Mouse (Mus musculus) spleen, adult 2 months (tissue): ENCODE results near the gene Pop7. TPM values are rescaled to one million over a fixed set of nuclear protein-coding genes. Genes with fewer than 3 reads are reported as not detected.

Source experiments
- DNase-seq, 2 experiments: peaks; one replicate each; pipeline versions ENCODE4 v3.0.0 to v3.0.0-alpha.2; 2012 to 2021; ENCODE audit warnings: low spot score in 2 of 2, low read depth in 1 of 2
- H3K27ac ChIP-seq: fragments of 200-500 bp; 2 replicates; pipeline ENCODE4 v1.5.1; 2012; ENCODE audit warnings: low read length, inconsistent platforms; ENCODE audit not compliant: insufficient read depth
- H3K27me3 ChIP-seq: fragments of 200-500 bp; 2 replicates; pipeline ENCODE4 v1.6.1; 2012; ENCODE audit warnings: mild to moderate bottlenecking, moderate library complexity, low read length, inconsistent platforms; ENCODE audit not compliant: control insufficient read depth, insufficient read depth
- H3K36me3 ChIP-seq: fragments of 200-500 bp; 2 replicates; pipeline ENCODE4 v1.6.1; 2012; ENCODE audit warnings: mild to moderate bottlenecking, low read length, inconsistent platforms; ENCODE audit not compliant: control insufficient read depth, insufficient read depth
- H3K4me1 ChIP-seq: fragments of 200-500 bp; 2 replicates; pipeline ENCODE4 v1.6.1; 2011; ENCODE audit warnings: inconsistent platforms; ENCODE audit not compliant: control insufficient read depth, insufficient read depth, insufficient read length
- H3K4me3 ChIP-seq: fragments of 200-500 bp; 2 replicates; pipeline ENCODE4 v1.5.1; 2011; ENCODE audit warnings: mild to moderate bottlenecking, inconsistent platforms; ENCODE audit not compliant: insufficient read depth, insufficient read length; ENCODE audit errors: extremely low read depth
- CTCF ChIP-seq: fragments of 200-500 bp; IDR thresholded peaks from 2 replicates; pipeline ENCODE4 v1.5.1; 2011; ENCODE audit warnings: mild to moderate bottlenecking, inconsistent platforms; ENCODE audit not compliant: insufficient read depth, insufficient read length, insufficient replicate concordance; ENCODE audit errors: extremely low read depth
- POLR2A ChIP-seq: fragments of 200-500 bp; IDR thresholded peaks from 2 replicates; pipeline ENCODE4 v1.6.1; 2011; ENCODE audit warnings: low read depth, low read length, inconsistent platforms
- WGBS: fragments of 180-500 bp; shearing (Covaris S2); methylation state at CpG from one replicate; pipeline ENCODE4 v1.1.7; 2018; 5-methylcytosine and 5-hydroxymethylcytosine counted together
- polyA plus RNA-seq: library from polyadenylated mRNA; depleted of rRNA; stranded (reverse); fragments of >200 nt; gene quantifications from 2 replicates; pipeline ENCODE4 v1.2.3, GENCODE M21; 2012; rRNA removed

Pop7 gene
- 26.6 and 40.1 TPM in 2 replicates for polyA plus RNA-seq

GRCm38 (mm10) chr5:137501709-137502666 lies at the start of gene Pop7:
Pop7 (minus strand) TSS chr5:137502518.
- 2% methylated on average over 64 of the region's 64 CpGs for WGBS
- DNase-seq: peak; percentile 99
- peak within 1 kb of the TSS; percentile 96 for H3K27ac ChIP-seq
- no peaks in the 10 kb centered on the region; the same call in 1 of the 2 replicates for H3K36me3 ChIP-seq
- H3K4me3 ChIP-seq: peak within 1 kb of the TSS; percentile 94
- H3K27me3 ChIP-seq: no peaks in the 10 kb centered on the region
- no peaks in the 10 kb centered on the region; the same call in 1 of the 2 replicates for H3K4me1 ChIP-seq
- peak; percentile 31; the same call in 1 of the 2 replicates for TF ChIP-seq POLR2A
- TF ChIP-seq CTCF: peak; percentile 78

GRCm38 (mm10) chr5:137551119-137551518 lies 48.8 kb upstream of the Pop7 start:
- no peak for DNase-seq
- no peaks in the 10 kb centered on the region for H3K4me1 ChIP-seq
- 83% methylated on average over 5 of the region's 5 CpGs for WGBS
- TF ChIP-seq CTCF: no peak
- TF ChIP-seq POLR2A: no peak
- peaks cover 9% of the 10 kb centered on the region for H3K27me3 ChIP-seq
- no peak overlapping the region for H3K4me3 ChIP-seq
- H3K36me3 ChIP-seq: no peaks in the 10 kb centered on the region
- no peak overlapping the region for H3K27ac ChIP-seq

- no peaks in the 10 kb centered on the region for H3K4me1 ChIP-seq
- peaks cover 9% of the 10 kb centered on the region for H3K27me3 ChIP-seq
- no peak for TF ChIP-seq CTCF
- no peak for TF ChIP-seq POLR2A
- DNase-seq: no peak
- H3K4me3 ChIP-seq: no peak overlapping the region
- 85% methylated on average over 2 of the region's 2 CpGs for WGBS
- H3K27ac ChIP-seq: no peak overlapping the region
- no peaks in the 10 kb centered on the region for H3K36me3 ChIP-seq
Observed at GRCm38 (mm10) chr5:137549840-137550239, 47.5 kb upstream of the Pop7 start.

GRCm38 (mm10) chr5:137545596-137545995 lies 43.3 kb upstream of the Pop7 start:
- no peaks in the 10 kb centered on the region for H3K4me1 ChIP-seq
- H3K27me3 ChIP-seq: no peaks in the 10 kb centered on the region
- 82% methylated on average over 4 of the region's 4 CpGs for WGBS
- DNase-seq: no peak
- no peak overlapping the region for H3K27ac ChIP-seq
- no peak for TF ChIP-seq POLR2A
- no peak for TF ChIP-seq CTCF
- H3K4me3 ChIP-seq: no peak overlapping the region
- H3K36me3 ChIP-seq: no peaks in the 10 kb centered on the region

GRCm38 (mm10) chr5:137544926-137545325 lies 42.6 kb upstream of the Pop7 start:
- DNase-seq: no peak
- Histone ChIP-seq H3K36me3 (no peaks in the 10 kb centered on the region), H3K4me1 (no peaks in the 10 kb centered on the region), H3K27ac (no peak overlapping the region), H3K4me3 (no peak overlapping the region), H3K27me3 (no peaks in the 10 kb centered on the region)
- TF ChIP-seq CTCF (no peak), POLR2A (no peak)
- 79% methylated on average over 6 of the region's 6 CpGs for WGBS

GRCm38 (mm10) chr5:137541768-137542540 lies 39.6 kb upstream of the Pop7 start:
- no peaks in the 10 kb centered on the region for H3K4me1 ChIP-seq
- H3K27ac ChIP-seq: no peak overlapping the region
- no peak for DNase-seq
- WGBS: 64% methylated on average over 5 of the region's 5 CpGs
- no peak for TF ChIP-seq CTCF
- TF ChIP-seq POLR2A: no peak
- no peaks in the 10 kb centered on the region for H3K36me3 ChIP-seq
- no peaks in the 10 kb centered on the region for H3K27me3 ChIP-seq
- H3K4me3 ChIP-seq: no peak overlapping the region
